Mouse (Mus musculus) ZHBTc4 (cell line): Measurements from ENCODE around the gene 5730522E02Rik.

Source experiments
- DNase-seq: peaks from one replicate; pipeline ENCODE4 v3.0.0-alpha.2; 2011; ENCODE audit warnings: low read depth, low spot score

The 5730522E02Rik gene

DNA sequence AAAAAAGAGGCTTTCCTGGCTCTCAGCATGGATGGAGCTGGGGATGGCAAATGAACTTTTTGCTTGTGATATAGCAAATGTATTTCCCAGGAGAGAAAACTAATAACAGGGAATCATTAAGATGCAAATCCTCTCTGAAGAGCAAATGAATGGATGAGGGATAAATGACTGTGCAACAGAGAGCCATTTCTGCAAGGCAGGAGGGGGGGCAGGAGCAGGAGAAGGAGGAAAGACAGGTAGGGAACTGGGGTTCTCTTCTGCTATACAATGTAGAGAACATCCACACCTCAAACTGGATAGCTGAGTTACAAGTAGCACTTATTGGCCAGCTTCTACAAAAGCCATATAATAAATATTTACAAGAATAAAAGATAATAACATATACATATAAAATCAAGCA, 390.8 kb downstream of the 5730522E02Rik start:
- no peak for DNase-seq

DNA sequence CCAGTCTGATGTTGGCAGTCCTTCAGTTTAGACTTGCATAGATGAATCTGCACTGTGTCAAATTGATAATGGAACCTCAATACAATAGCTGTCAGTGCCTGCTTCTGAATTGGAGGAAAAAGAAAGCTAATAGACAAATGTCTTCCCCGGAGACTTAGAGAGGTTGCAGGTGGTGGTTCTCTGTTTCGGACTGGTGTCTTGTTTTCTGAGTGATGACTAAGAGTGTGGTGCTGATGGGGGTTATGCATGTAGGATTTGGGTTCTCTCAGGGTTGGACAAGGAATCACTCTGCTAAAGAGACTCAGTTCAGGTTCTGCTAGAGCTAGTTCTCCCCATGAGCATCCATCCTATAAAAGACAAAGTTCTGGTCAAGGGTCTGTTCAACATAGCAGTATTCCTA, 397.1 kb downstream of the 5730522E02Rik start:
- DNase-seq = no peak

DNA sequence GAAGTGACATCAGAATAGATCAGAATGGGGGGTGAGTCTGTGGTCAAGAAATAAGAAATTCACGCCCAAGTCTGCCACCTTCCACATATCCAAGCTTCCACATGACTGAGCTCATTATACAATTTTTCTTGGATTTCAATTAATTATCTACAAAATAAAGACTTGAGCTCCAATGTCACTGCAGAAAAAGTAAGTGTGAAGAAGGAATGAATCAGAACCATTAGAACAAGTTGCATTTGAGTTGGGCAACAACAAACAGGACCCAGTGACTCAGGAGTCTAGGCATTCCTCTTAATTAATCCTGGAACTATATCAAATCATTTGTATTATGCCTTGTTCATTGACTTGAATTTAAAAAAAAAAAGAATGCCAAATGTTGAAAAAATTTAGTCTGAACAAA, 422.9 kb downstream of the 5730522E02Rik start:
- DNase-seq = no peak

DNA sequence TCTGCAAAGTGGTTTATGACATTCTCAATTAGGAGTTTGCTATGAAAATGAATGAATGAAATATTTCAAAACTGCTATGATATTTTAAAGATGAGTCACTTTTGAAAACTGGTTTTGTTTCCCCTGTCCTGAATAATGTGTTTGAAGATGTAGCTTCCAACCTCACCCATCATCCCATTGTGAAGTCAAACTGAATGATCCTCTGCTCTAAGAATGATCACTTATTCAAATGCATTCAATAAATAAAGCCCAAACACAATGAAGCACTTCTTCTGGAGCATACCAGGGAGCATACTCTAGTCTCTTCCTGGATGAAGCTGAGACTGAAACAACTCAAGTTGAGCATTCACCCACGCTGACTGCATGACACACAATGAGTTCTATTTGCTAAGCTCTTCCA, 438.3 kb downstream of the 5730522E02Rik start:
- DNase-seq = no peak

DNA sequence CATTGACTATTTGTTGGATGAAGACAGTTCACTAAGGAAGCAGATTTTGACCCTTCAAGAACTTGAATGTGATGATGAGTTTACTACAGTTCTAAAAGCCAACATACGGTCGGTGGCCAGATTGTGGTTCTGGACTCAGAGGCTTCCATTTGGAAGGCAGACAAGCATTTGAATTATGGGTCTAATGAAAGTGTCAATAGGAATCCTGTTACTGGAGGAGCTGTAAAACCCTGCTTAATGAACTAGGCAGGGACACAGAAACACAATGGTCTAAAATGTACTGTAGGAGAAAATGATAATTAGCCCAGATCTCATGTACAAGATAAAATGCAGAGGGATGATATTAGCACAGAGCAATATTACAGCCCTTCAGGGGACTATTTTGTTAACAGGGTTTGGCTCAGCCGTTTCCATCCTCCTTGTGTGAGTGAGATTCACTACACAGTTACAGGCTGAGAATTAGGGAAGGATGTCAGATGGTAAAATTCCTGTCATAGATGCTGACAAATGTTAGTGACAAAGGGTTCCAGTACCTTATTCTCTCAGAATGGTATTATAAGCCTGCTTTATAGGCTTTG, 439.5 kb downstream of the 5730522E02Rik start:
- no peak for DNase-seq

DNA sequence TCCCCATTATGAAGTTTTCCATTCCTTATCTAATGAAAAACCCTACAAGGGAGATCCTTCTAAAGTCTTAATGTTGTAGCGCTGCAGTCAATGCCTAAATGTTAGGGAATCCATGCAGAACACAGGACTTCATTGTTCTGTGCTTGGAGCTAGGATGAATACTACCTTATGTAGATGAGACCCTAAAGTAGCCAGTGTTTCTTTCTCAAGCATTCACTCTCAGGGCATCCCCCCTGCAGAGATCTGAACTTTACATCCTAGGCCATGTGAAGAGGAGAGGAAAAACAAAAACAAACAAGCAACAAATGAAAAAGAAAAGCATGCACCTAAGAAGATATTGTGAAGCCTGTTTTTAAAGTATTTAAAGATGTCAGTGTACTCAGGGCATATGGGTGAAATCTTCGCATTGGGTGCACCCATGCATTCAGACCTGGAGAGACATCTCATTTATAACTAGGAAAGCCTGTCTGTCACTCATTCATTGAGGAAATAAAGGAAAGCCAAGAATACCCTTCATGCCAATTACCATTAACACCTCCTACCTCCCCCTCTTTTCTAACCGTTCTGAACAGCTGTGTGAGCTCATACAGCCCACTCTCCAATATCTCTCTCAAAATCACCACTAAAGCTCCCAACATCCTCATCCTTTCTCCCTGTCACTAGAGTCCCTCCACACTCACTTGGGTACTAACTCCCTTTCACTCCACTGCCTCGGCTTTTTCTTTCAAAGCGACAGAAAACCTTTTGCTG, 442.8 kb downstream of the 5730522E02Rik start:
- DNase-seq = peak; percentile 30

DNA sequence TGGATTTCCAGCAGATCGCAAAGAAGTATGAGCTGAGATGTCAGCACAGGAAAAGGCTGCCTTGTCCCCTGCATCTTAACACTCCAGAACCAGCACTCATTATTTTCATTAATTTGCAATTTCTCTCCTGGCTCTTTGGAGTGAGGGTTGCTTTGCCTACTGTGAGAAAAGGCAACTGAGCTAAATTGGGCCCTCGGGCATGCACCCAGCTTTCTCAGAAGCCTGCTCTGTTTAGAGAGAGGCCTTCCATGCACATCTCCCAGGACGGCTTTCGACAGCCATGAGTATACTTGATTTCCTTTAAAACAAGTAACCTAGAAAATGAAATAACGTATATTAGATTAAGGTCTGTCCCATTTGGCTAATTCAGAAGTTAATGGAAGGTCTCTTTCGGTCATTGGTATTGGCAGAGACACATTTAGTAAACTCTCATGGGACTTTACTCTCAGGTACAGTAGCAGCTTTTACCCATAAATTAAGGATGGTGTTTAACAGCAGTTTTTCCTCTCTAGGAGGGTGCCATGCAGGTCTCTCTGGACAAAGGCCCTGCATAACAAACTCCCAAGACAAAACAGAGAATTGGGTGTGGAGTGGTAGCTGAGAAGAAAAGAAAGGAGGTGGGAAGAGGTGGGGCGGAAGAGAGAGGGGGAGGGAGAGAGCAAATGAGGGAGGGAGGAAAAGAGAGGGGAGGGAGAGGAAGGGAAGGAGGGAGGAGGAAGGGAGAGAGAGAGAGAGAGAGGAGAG, 457.2 kb downstream of the 5730522E02Rik start:
- DNase-seq = peak; percentile 34

DNA sequence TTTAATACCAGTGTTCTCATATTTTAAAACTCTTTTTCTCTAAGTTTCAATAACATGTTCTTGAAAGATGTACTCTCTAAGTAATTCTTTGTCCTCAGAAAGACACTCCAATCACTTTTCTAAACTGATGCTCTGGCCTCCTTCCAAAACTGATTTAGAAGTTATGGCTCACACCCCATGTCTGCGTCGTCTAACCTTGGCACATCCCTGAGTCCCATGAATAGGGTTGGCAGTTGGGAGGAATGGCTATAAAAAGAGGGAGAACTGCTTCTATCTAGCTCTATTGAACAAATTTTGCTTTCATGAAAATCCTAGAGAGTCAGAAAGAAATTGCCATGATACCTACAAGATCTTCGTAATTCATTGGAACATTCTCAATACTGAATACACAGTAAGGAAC, 458.1 kb downstream of the 5730522E02Rik start:
- DNase-seq = no peak

DNA sequence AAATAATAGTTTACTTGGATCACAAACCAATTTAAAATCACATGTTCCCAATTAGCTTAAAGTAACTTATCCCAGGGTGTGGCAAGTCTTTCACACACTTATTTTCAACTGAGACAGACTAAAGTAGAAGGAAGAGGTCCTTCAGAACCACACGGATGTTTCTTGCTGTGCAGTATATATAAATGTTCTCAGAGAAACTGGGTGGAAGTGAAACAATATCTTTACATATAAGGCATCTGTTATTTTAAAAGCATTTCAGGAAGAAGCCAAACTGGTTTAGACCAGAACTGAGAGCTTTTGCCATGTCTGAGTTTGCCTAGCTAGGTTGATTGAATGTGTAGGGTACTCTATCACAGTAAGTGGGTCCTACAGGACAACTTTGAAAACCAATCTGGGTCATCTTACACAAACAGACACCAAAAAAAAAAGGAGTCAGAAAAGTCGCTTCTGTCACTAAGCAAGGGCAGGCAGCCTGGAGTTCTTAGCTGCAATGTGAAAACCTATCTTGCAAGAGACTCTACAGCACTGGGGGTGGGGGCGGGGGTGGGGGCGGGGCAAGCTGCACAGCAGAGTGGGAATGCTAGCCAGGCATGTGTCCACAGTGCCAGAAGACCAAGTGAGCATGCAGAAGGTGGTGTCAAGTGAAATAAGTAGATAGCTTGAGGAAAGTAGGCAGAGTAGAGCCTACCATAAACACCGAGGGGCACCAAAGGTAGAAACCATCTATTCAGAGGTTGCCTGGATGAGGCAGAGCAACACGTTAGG, 463.3 kb downstream of the 5730522E02Rik start:
- no peak for DNase-seq

DNA sequence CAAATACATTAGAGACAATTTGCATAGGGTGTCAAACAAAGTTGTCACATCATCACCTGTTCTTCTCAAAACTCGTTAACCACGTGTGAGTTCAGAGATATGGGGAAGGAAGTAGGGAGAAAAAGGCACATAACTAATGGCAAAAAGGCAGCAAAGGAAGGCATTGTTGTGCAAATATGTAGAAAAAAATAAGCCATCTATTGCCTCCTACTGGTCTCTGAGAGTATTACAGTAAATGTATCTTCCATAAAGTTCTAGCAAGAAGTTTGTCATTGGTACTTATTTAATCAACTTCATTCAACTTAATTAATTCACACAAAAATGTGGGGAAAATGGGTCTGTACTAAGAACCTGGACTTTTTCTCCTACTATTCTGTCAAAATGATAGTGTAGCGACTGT, 466.9 kb downstream of the 5730522E02Rik start:
- peak; percentile 7 for DNase-seq

DNA sequence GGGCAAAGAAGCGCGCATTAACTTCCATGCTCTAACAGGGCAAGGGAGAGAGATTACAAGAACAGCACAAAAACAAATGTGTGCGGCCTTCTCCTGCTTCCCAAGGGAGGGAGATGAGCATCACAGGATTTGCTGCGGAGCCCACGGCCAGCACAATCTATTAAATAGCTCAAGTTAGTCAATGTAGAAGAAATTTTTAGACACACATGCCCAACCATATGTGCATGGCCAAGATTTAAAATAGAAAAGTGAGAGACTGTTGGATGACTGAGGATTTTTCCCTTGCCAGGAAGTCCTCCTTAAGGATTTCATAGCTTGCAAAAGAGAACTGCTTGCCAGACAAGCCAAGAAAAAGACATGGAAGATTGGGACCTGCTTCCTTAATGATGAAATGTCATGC, 473.3 kb downstream of the 5730522E02Rik start:
- DNase-seq = no peak

DNA sequence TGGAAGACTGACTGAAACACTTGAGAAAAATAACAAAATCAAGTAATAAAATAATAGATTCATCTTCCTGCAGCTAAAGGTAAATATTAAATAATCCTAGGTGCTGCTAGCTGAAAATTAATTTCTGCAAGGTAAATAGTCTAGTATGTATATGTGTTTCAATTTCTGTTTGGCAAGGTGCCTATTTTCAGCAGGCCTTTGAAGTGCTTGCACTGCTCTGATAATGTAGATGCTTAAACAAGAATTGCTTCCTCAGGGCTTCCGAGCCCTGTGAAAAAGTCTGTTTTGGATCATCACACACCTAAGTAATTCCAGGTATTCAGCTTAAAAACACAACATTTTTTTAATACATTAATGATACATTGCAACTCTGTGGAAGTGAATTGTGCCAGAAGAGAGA, 481.1 kb downstream of the 5730522E02Rik start:
- DNase-seq = no peak

DNA sequence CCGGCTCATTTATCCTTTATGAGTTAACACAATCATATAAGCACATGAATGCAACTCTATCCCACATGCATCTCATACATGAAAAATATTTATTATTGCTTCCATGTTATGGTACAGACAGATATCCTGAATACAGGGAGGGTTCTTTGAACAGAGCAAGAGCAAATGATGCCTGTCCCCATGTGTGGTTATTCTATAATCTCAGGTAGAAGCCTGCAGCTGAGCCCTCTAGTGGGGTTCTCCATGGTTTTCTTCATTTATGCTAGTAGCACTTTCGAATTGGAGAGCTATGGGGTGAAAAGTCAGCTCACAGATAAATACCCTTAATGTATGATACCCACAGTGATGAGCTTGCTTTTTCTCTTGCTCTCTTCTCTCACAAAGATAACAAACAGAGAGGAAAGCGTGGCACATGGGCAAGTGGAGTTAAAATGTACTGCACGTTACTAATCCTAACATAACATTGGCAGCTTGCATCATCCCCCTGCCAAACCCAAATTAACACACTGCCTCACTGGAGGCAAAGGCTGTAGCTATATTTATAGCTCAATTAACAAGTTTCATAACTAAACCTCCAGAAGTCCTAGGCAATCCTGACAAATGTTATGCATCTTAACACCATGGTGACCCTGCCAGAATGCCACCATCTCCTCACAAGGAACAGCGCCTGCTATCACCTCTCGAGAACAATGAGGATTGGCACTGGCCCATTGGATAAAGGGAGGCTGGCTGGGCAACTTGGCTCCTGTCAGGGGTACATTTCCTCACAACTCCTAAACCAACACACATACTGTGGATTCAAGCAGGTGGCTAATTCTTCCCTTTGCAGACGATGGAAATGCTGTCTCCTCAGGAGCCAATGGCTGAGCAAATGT, 494.9 kb downstream of the 5730522E02Rik start:
- no peak for DNase-seq

DNA sequence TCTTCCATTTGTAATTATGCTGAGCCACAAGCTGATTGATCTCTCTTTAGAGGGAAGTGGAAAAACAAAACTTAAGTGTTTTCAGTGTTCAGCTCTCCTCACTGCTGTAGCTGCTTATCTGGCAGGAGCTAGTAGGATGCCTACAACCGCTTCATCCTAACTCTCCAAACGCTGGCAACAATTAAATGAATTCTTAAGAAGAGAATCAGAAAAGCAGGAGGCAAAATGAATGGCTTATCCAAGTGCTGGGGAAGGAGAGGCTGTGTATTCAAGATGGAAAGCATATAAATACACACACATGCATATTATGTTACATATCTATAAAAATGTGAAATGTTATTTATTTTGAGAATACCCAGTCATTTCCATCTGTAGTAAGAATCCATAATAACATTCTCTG, 500.0 kb downstream of the 5730522E02Rik start:
- no peak for DNase-seq

DNA sequence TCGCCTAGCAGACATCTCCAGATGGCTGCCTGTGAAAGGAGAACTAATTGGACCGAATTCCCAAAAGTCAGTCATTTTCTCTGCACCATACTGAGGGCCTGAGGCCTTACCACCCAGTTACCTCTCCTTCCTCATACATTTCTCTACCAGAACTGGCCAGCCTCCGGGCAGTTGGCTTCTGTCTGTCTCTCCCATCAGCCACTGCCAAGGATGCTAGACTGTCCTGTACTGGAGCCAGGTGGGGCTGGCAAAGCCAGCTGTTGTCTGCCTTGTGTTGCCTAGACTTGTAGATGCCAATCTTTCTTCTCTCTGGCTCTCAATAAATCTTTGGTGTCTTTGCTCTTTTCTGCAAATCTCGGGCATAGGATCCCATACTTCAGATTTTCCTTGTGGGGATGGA, 500.7 kb downstream of the 5730522E02Rik start:
- no peak for DNase-seq

DNA sequence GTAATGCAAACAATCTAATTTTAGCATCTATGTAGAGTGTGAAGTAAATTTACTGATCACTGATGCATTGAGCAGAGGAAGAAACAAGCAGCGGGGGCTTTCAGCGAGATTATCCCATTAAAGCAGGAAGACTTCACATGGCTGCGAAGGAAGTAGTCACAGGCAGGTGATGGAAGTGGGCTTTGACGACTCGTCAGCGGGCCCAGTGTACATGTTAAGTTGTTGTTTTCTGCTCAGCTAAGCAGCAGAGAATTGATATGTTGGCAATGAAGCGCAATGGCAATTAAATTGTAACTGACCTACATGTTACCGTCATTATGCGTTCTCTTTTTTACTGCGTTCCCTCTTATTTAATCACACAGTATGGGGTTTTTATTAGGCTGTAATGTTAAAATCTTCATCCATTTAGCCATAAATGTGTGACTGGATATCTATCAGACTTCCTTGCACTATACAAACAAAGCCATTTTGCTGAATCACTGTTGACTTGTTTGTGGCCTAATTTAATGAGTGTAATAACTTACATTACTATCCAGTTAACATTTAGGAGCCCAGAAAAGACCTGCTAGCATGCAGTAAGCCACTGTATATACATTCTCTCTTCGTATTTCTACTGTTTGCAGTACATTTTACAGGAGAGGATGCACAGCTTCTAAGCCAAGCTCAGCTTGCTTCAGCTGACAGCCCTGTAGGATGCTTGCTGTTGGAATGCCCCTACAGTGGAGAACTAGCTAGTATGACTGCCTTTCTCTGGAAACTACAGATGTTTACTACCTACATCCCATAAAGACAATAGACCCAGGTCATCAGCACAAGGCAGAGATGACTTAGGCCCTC, 506.0 kb downstream of the 5730522E02Rik start:
- no peak for DNase-seq

DNA sequence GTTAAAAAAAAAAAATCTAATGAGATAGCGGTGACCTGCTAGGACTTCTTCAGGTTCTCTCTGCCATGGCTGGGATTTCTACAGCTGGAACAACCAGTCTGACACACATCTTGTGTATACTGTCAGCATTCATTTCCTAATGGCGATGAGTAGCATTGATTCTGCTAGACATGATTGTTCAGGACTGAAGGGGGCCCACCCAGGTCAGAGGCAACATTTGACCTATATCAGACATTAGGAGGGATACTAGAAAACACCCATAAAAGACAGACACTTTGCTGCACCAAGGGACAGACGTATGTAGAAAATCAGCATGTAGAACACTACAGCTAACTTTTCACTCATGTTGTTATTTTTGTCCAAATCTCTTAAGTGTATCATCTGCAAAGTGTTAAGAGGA, 507.8 kb downstream of the 5730522E02Rik start:
- no peak for DNase-seq

DNA sequence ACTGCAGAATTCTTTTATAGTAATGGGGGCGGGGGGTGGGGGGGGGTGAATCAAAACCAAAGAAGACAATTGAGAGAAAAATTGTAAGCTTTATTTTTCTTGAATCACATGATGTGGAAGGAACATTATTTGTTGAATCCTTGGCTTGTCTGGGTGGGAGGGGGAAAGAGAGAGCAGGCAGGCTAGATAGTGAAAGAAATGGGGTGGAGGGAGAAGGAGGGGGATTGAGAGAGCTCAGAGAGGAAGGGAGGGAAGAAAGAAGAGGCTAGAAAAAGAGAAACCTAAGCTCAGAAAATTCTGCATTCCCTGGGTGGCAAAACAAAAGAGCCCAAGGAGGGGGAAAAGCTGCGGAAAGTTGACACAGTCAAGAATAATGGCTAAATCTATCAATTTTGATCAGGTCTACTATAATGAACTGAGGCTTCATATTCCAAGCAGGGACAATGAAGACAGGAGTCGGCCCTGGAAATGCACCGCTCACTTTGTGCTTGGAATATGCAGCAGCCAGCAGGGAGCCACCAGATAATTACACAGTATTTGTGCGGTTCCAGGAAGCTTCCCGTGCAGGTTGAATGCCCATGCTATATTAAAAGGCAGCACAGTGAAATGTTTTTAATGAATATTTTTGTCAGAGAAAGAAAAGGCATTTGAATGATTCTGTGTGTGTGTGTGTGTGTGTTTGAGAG, 512.9 kb downstream of the 5730522E02Rik start:
- DNase-seq = no peak

DNA sequence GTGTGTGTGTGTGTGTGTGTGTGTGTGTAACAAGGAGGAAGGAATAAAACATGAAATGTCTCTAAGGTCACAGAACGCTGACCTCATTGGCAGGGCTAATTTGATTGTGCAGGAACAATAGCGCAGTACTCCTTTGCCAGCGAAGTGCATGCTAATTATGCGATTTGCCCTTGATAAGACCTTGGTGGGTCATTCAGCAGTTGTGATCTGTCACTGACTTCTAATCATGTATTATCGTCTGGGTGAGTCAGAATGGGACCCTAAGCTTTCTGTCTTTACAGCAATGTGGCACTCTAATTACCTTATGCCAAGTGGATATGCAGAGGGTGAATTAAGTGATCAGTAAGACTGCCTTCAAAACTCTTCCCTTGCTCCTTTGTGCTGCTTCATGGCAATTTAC, 514.4 kb downstream of the 5730522E02Rik start:
- peak; percentile 17 for DNase-seq

DNA sequence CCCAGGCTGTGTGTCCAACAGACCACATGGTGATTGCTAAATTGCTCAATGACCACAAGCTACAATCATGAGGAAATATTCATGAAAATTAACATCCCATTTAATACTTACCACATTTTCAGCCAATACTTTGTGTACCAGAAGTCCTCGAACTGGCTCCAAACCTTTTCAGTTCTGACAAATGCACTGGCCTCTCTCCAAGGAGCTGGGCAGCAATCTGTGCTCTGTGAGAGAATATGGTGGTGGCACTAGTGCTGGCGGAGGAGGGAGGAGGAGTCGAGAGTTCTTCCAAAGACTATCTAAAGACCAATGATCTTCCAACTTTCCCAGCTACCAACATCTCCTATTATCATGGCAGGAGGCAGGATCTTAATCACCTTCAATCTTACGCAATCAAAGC, 525.8 kb downstream of the 5730522E02Rik start:
- no peak for DNase-seq
